Mouse (Mus musculus): ENCODE data around the gene Sh2b3.
A peak's percentile ranks its signal among the peaks of the same experiment; 100 is the strongest.
"Not testable (repeated sequence)": the region's sequence is repeated elsewhere in the genome, so short reads cannot be mapped to it uniquely, and the experiment has no call there.

The Sh2b3 gene

DNA sequence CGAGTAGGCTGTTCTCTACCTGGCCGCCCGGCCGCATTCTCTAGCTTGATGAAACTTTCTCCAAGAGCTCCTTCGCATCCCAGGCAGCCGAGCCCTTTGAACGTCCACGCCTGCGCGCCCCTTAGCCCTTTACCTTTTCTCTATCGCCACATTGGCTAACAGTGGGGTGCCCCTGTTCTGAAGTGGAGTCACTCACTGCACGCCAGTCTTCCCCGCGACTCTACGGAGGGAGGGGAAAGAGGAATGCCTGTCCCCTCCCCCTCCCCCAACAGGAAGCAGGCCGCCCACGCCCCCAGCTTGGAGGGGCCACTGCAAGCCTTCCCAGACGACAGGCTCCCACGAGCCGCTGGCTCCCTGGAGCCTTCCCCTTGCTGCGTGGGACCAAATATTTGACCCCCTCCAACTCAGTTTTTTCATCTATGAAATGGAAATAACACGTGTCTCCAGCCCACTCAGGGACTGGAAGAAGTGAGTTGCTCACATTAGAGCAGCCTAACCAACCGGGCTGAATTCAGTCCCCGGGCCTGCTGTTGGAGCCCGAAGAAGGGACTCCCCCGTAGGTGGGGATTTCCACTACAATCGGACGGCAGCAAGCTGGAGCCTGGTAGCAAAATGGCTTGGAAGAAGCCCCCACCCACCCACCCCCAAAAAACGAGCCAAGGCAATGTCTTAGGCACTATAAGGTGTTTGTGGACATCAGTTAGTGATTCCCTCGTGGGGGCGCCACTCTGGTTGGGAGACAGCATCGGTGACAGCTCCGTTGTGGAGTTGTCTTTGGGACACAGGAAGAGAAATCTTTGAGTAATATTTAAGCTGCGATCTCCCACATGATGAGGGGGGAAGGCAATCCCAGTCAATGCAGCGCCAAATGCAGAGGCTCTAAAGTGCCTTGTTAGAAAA is at the start of gene Sh2b3:
Gene Sh2b3, minus strand, starts transcription at position 206 of the 900 bp plus-strand sequence.
- DNase-seq (ENCODE audit: low spot score): peak; percentile 61

DNA sequence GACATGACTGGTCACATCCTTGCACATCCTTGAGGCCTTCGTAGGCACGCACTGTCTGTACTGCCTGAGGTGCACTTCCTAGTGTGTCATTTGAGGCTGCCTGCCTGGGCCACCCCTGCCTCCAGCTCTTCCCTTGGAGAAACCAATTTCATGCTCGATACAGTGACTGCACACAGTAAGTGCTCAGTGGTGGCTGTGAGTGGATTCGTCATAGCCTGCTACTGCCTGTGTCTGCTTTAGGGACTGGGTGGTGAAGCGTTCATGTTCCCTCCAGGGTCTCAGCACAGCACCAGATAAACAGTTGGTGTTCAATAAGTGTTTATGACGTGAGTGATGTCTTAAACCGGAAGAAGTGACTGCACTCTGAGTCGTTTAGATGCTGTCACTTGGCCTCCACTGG is 45.9 kb upstream of the Sh2b3 start:
- DNase-seq (ENCODE audit: low spot score): no peak

DNA sequence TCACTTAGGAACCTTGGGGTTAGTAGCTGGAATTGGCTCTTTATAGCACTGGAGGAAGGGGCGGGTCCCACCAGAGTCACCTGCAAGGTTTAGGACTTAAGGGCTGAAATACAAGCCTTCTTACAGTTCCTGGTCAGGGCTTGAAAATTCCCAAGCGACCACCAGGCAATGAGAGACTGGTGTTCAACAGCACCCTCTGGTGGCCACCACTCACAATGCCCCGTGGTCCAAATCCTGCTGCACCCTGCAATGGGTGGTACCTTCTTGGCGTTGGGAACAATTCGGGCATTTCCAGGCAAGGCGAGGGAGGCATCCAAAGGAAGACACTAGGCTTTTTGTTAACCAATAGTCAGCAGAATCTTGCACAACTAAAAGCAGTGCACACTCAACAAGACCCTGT is 41.8 kb upstream of the Sh2b3 start:
- DNase-seq (ENCODE audit: low spot score): peak; percentile 48

DNA sequence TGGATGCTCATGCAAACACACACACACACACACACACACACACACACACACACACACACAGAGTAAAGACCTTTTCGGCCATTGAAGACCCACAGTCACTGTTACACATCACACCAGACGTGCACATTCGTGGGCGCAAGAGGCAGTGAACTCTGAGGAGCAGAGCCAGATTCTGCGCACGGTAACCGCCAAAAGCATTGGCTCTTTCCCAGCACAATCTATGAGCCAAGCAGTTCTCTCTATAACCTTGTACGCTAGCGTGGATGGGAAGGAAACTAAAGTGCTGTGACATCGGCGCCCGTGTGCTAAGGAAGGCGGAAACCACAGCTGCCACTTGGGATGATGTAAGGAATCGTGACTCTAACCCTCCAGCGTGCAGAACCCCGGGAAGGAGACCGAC is 41.3 kb upstream of the Sh2b3 start:
- DNase-seq (ENCODE audit: low spot score): no peak

DNA sequence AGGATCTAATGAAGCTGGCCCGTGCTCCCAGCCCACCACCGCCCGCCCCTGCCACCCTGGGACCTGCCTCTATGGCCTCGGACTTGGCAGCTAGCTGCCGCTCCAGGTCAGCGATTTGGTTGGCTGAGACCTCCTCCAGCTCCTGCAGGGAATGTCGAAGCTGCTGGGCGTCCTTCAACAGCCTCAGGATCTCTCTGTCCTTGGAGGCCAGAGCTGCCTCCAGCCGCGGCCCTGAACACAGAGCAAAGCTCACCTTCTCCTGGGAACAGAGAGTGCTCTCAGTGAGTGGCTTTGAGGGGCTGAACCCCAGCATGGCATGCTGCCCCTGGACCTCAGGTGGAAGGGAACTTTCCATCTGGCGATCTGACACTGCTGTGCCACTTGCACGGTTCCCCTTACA is 39.5 kb upstream of the Sh2b3 start:
- DNase-seq (ENCODE audit: low spot score): no peak

DNA sequence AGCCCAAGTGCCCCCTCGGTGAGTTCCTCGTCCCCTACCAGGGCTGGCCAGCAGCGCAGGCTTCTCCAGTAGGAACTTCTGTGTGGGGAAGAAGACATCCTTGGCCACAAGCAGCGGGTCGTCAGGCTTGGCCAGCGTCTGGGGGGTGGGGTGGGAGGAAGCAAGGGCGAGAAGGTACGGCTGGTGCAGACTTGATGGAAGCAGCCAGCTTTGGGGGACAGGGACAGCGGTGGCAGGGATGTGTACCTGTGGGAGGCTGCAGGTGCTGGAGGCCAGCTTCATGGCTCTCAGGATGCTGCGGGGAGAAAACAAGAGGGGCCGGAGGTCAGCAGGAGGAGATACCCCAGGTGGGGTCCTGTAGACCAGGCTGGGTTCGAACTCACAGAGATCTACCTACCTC is 37.6 kb upstream of the Sh2b3 start:
- DNase-seq (ENCODE audit: low spot score): no peak

DNA sequence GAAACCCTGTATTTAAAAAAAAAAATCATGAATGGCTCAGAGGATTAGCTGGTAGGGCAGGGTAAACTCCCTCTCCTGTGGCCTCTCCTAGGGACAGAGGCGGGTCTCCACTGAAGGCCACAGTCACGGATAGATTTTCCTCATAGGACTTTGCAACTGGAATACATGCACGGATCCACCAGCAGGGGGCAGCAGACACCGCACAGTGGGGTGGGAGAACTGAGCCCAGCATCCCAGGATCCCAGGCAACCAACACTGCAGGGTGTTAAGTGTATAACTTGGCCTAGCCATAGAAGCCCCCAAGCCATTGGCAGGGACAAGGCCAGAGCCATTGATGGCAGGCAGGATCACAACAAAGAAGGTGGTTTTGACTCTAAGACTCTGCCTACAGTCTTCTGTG is 34.7 kb upstream of the Sh2b3 start:
- peak; percentile 81 for DNase-seq (ENCODE audit: low spot score)

DNA sequence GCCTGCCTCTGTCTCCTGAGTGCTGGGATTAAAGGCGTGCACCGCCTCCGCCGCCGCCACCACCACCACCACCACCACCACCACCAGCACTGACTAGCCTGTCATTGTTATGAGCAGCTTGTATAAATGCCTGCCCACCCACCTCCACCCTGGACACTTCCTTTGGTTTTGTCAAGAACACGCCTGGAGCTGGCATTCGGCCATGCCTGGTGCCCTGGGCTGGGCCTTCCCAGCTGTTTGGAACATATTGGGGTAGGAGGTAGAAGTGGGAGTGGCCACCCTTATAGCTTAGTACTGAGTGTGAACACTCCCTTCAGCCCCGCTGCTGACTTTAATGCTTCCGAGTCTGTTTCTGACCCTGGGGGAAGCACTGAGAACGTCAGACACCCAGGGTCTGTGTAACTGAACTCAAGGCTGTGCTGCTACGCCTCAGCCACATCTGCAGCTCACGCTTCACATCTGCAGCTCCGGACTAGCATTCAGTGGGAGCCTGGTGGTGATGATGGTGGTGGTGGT is 34.1 kb upstream of the Sh2b3 start:
- peak; percentile 43 for DNase-seq (ENCODE audit: low spot score)

DNA sequence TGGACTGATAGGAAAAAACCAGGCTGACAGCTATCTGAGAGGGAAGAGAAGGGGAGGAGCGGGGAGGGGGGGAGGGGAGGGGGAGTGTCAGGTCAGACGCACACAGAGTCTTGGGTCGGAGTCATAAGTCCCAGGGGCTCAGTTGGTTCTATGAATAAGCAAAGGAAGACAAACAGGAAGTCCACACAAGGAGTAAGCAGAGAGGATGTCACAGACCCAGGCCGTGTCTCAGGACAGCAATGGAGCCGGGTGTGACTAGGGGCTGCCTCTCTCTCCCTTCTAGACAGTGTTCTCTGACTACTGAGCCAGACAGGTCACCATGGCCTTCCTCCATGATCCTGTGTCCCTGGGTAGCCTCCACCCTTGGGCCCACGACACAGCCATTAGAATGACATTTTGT is 33.4 kb upstream of the Sh2b3 start:
- no peak for DNase-seq (ENCODE audit: low spot score)

DNA sequence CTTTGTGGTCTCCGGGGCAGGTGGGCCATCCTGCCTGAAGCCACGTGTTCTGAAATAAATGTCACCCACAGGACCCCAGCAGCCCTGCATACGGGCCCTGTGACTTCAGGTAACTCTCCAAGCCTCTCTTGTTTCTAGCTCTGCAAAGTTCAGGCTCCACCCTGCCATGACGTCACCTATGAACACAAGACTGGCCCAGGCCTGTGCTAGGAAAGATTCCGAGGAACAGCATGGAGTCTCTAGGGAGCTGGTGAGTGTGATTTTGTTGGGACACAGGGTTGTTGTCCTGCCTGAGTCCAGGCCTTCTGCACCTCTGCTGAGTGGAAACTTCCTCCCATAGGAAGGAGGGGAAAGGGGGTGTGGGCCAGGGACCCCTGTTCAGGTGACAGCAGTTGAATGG is 30.5 kb upstream of the Sh2b3 start:
- no peak for DNase-seq (ENCODE audit: low spot score)

DNA sequence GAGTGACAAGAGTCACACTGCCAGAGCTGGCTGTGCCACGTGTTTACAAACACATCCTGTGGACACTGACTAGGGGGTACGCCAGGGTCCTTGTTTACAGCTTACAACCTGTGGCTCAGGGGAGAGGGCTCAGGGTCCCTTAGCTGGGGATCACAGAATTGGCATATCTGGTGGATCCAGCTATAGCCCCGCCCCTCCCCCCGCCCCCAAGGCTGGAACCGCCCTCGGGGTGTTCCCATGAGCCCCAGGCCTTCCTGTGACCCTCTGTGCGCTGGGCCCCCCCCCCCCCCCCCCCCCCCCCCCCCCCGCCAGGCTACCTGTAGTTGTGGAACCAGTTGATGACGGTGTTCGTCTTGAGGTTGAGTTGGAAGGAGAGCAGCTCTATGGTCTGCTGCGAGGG is 26.9 kb upstream of the Sh2b3 start:
- DNase-seq (ENCODE audit: low spot score): no peak

DNA sequence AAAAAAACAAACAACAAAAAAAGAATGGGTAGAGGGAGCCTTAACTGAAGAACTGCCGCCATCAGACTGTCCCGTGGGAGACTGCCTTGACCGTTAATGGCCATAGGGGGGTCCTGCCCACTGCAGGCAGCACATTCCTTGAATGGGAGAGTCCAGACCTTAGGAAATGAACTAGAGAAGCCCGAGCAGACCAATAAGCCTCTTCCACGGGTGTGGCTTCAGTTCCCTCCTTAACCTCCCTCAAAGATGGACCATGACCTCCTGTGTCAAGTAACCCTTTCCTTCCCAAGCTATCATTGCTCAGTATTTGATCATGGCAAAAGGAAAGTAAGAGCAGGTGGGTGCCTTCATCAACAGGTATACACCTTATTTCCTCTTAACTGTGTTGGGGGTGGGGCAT is 24.5 kb upstream of the Sh2b3 start:
- no peak for DNase-seq (ENCODE audit: low spot score)

DNA sequence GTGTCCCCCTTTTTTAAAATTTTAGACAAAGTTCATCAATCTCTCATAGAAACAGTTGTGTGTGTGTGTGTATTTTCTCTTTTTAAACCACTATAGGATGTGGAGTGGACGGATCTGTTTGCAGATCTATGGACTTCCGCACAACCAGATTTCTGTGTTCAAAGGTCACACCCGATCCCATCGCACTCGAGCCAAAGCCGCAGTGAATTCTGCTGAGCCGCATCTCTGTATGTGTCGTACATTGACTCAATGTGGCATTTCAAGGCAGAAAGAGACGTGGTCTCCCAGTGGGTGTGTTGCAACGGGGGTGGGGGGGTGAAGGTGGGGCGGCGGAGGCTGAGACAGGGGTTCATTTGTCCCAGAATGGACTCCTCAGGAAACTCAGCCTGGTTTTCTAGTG is 21.0 kb upstream of the Sh2b3 start:
- no peak for DNase-seq (ENCODE audit: low spot score)

DNA sequence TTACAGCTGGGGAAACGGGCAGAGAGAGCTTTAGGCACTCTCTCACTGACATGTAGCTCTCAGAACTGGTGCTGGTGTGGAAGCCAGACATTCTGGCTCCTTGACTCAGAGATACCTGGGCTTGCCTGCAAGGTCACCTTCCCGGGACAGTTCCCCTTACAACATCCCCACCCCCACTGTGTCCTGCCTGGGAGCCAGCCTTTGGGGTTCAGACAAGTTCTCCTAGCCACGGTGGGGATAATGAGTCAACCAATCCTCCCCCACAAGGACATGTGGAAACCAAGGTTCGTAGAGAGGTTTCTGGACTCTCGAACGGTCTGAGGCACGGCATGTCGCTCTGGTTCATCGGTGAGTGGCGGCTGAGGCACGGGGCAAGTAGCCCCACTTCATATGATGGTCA is 19.3 kb upstream of the Sh2b3 start:
- no peak for DNase-seq (ENCODE audit: low spot score)

DNA sequence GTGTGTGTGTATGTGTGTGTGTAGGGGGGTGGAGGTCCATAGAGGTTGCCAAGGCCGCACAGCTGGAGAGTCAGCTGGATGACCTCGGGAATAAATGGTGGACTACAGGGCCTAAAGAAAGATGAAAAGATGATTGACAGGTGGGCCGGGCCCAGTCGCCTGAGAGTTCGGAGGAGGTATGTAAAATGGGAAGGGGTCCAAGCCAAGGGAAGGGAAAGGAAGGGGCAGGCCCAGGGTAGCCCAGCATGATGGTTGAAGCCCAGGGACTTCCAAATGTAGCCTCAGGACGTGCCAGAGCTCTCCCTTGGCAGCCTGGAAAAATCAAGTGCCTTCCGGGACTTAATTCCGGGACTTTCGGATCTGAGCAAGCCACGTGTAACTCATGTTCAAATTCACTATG is 17.3 kb upstream of the Sh2b3 start:
- no peak for DNase-seq (ENCODE audit: low spot score)

DNA sequence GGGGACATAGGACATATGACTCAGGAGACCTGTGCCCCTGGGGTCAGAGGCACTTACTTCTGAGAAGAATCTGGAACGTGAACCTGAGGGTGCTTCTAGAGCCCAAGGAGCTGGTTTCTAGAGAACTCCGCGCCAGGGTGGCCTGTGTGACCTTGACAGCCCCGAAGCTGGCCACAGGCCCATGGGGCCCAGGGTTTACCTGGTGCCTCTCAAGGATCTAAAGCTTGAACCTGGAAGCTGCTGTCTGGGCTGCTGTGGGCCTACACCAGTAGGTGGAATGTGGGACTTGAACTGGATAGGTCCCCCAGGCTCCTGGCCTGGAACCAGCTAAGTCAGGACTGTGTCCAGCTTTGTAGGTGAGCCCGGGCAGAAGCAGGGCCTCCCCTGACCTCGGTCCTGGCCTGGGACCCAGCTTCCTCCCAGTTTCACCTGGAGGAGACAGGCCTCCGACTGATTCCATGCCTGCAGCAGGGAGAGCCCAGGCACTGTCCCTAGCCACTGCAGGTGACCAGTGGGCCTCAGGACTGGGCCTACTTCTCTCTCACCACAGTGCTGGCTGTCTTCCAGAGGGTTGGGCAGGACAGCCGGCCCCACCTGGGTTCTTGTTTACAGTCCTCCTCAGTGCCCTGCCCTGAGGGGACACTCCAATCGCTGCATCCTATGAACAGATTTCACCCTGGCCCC is 16.1 kb upstream of the Sh2b3 start:
- DNase-seq (ENCODE audit: low spot score): peak; percentile 92

DNA sequence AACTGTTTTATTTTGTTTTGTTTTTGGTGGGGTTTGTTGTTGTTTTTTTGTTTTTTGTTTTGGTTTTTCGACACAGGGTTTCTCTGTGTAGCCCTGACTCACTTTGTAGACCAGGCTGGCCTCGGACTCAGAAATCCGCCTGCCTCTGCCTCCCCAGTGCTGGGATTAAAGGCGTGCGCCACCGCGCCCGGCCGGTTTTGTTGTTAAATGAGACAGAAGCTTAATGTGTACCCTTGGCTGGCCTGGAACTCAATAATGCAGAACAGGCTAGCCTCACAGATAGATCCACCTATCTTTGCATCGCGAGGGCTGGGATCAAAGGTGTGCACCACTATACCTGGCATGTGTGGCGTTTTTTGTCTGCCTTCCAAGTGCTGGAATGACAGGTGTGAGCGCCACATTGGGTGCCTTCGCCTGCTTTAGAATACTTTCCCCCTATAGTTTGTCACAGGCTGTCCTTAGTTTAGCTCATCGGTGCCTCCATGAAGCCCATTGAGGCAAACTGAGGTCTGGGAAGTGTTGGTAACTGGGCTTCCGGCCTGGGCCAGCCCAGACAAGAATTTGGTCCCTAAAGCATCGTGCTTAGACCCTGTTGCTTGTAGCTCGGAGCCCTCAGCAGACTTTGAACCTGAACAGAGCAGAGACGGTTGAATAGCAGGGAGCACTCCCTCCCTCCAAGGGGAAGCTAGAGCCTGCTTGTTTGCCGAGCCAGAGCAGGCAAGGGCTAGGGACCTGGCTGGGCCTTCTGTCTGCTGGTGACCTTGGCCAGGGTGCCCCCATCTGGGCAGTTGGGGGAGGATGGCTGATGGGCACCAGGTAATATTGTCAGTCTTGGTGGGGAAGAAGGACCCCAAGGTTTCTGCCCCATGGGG is 12.3 kb upstream of the Sh2b3 start:
- no peak for DNase-seq (ENCODE audit: low spot score)

DNA sequence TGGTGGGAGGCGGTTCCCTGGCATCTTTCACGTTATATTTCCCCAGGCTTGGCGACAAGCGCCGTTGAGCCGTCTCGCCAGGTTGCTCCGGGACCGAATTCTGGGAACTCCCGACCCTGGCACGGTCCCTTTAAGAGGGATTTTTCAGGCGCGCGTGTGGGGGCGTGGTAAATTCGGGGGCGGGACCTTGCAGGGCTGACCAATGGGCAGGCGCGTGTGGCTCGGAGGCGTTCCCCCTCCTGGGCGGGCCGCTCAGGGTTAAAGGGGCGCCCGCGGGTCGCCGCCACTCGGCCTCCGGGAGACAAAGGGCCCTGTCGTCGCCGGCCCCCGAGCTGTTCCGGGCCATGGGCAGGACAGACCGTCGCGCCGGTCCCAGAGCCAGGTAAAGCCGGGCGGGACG is 11.3 kb upstream of the Sh2b3 start, which contains the start of gene Pheta1:
Gene Pheta1, plus strand, starts transcription at position 242 of the 400 bp plus-strand sequence.
- peak; percentile 95 for DNase-seq (ENCODE audit: low spot score)

DNA sequence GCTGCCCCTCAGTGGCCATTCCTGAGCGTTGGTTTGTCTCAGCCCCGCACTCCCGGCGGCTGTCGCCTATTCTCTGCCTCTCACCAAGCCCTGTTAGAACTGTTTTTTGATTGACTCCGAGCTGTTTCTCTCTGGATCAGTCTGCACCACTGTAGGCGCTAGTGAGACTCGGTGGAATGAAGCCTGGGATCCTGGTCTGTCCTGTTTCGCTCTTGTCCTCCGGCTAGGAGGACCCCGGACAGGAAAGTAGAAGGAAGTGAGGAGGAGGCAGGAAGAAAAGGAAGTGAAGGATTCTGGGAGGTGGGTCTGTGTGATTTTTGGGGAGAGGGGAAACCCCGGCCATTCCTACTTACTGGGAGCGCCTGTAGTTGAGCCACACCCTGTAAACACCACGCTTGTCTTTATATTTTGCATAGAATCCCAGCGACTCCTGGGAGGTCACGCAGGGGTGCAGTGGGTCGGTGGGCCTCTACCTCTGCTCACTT is 10.6 kb upstream of the Sh2b3 start:
- DNase-seq (ENCODE audit: low spot score): peak; percentile 60

DNA sequence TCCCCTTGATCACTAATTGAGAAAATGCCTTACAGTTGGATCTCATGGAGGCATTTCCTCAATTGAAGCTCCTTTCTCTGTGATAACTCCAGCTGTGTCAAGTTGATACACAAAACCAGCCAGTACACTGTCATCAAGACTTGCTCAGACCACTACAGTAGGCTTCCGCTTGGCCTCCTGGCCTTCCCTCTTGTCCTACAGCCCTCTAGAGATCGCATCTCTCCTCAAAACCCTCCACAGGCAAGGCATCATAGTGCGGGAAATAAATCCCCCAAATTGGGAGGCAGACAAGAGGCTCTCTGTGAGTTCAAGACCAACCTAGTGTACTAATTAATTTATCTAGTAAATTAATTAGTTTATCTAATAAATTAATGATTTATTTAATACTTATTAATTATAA is 9.8 kb upstream of the Sh2b3 start:
- DNase-seq (ENCODE audit: low spot score): not testable (repeated sequence)

DNA sequence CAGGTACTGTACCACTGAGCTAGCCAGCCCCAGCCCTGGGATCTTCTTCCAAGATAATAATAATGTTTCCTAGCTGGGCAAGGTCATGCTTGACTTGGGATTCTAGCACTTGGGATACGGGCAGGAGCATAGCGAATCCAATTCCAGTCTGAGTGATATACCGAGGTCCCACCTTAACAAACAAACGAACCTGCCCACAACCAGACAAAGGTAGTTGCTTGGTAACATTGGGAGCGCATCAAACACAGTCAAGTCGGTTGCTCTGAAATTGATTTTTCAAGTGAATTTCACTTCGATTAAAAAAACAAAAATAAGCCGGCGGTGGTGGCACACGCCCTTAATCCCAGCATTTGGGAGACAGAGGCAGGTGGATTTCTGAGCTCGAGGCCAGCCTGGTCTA is 8.9 kb upstream of the Sh2b3 start:
- DNase-seq (ENCODE audit: low spot score): no peak

DNA sequence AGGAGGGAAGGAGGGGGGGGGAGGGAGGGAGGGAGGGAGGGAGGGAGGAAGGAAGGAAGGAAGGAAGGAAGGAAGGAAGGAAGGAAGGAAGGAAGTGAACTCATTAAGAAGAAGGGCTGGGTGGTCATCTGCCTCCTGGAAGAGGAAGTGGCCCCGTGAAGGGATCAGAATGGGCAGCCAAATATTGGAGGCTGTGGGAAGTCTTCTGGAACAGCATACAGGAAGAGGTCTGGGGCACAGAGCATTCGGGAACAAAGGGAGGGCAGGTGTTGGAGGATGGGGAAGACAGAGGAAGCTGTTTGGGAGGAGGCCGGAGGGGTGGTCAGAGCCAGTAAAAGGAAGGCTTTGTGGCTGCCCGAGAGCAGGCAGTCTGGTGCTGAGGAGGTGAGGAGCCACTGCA is 7.9 kb upstream of the Sh2b3 start:
- DNase-seq (ENCODE audit: low spot score): no peak
